Mouse (Mus musculus) neural tube, embryonic 14.5 days (tissue): Measurements from ENCODE around the gene Smc3. TPM values are rescaled to one million over a fixed set of nuclear protein-coding genes. Genes with fewer than 3 reads are reported as not detected.

ENCODE experiments used
- polyA plus RNA-seq: library from polyadenylated mRNA; unstranded; fragments of >200 nt; fragmentation: Nextera tagmentation; extraction: Ambion mirVana; gene quantifications from 2 replicates; pipeline ENCODE4 v1.2.1, GENCODE M21; 2014

Gene Smc3
- polyA plus RNA-seq, 1 experiment from 2014 or later, result 57.0 TPM

Other genes with a start within 250 kb of the Smc3 start
- gene Gm10197, start 228.6 kb upstream of the Smc3 start, polyA plus RNA-seq, result 8.7 TPM in 1 of 2 replicates, not detected in the other
- 34.6 and 40.2 TPM in 2 replicates for gene Smndc1, start 209.8 kb upstream of the Smc3 start, polyA plus RNA-seq
- 2.4 and 2.7 TPM in 2 replicates for gene Dusp5, start 71.3 kb upstream of the Smc3 start, polyA plus RNA-seq
- 203 and 206 TPM in 2 replicates for gene Nutf2-ps1, start 11.3 kb upstream of the Smc3 start, polyA plus RNA-seq
- gene Rbm20, start 76.9 kb downstream of the Smc3 start, polyA plus RNA-seq, result 0.53 and 1.2 TPM in 2 replicates